Mouse (Mus musculus): ENCODE data around the gene Slc4a5. TPM values are rescaled to one million over a fixed set of nuclear protein-coding genes. Genes with fewer than 3 reads are reported as not detected.
A peak's percentile ranks its signal among the peaks of the same experiment; 100 is the strongest.

Gene Slc4a5
- polyA plus RNA-seq, 1 experiment from 2014 or later, result 5.3 TPM

GRCm38 (mm10) chr6:83280256-83280955 lies 60.8 kb downstream of the Slc4a5 start:
- Histone ChIP-seq H3K27ac (no peak overlapping the region), H3K36me3 (no peaks in the 10 kb centered on the region), H3K4me3 (no peak overlapping the region), H3K27me3 (ENCODE audit: insufficient read depth, poor library complexity, severe bottlenecking) (peaks cover 3% of the 10 kb centered on the region; the same call in 1 of the 2 replicates), H3K4me1 (replicated peaks) (no peaks in the 10 kb centered on the region), H3K9me3 (no peaks in the 10 kb centered on the region)
- WGBS, result 72% methylated on average over 8 of the region's 8 CpGs
- DNase-seq (ENCODE audit: low spot score), result no peak

DNA sequence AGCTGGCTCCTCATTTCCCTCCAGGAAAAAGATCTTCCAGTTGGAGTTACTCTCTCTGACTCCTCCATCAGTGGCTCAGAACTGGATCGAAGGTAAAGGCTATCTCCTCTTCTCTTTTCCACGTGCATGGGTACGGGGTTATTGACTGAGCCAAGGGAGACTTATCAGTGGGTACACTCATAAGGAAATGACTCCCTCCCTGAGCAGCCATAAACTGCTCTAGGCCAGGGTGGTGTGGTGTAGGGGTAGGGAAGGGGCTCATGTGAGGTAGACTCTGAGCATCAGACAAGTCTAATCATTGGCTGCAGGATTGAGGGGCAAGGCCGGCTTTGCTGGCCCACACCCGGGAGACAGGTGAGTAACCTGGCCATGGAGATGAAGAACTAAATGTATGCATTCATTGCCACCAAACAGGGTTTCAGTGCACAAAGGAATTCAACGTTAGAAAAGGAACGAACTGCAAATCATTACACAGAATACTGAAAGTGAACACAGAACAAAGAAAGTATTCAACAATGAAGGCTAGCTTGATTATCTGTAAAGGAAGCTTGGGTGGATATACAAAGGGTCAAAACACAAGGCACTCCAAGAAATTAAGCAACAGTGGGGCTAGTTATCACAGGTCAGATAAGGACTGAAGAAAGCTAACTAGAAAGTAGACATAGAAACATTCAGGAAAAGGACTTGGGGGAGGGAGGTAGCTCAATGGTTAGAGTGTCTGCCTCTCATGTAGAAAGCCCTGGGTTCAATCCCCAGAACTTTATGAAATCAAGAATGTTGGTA lies 81.0 kb downstream of the Slc4a5 start:
- no peaks in the 10 kb centered on the region for H3K27me3 ChIP-seq (ENCODE audit: insufficient read depth, poor library complexity, severe bottlenecking)
- peaks cover 23% of the 10 kb centered on the region for H3K36me3 ChIP-seq
- H3K4me3 ChIP-seq, result no peak overlapping the region
- H3K27ac ChIP-seq, result no peak overlapping the region
- no peak for DNase-seq (ENCODE audit: low spot score)
- peaks cover 9% of the 10 kb centered on the region for H3K4me1 ChIP-seq (replicated peaks)
- no peaks in the 10 kb centered on the region for H3K9me3 ChIP-seq
- WGBS, result 86% methylated on average over 7 of the region's 7 CpGs

- Histone ChIP-seq H3K27ac (no peak overlapping the region), H3K27me3 (ENCODE audit: insufficient read depth, poor library complexity, severe bottlenecking) (no peaks in the 10 kb centered on the region), H3K4me3 (no peak overlapping the region), H3K4me1 (replicated peaks) (peaks cover 8% of the 10 kb centered on the region), H3K36me3 (peaks cover 30% of the 10 kb centered on the region), H3K9me3 (no peaks in the 10 kb centered on the region)
- WGBS, result 79% methylated on average over 2 of the region's 2 CpGs
- DNase-seq (ENCODE audit: low spot score), result no peak
These were observed 81.7 kb downstream of the Slc4a5 start for GRCm38 (mm10) chr6:83301294-83301693.

DNA sequence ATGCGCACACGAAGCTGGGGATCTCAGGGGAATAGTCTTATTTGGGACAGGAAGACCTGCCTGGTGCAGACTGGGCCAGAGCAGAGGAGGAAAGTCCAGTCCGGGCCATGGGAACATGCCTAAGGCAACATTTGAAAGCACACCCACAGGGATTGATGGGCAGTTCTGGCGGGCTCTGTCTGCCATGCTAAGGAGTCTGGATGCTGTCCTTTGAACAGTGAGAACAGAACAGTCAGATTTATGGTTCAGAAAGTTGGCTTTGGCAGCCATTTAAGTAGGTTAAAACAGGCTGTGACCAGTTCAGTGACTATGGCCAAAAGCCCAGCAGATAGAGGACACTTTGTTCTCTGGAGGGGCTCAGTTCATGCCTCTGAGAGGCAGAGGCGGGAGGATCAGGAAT lies 82.6 kb downstream of the Slc4a5 start:
- H3K9me3 ChIP-seq, result no peaks in the 10 kb centered on the region
- H3K36me3 ChIP-seq, result peaks cover 39% of the 10 kb centered on the region
- no peaks in the 10 kb centered on the region for H3K27me3 ChIP-seq (ENCODE audit: insufficient read depth, poor library complexity, severe bottlenecking)
- no peak overlapping the region for H3K27ac ChIP-seq
- H3K4me1 ChIP-seq (replicated peaks), result no peaks in the 10 kb centered on the region
- H3K4me3 ChIP-seq, result no peak overlapping the region
- DNase-seq (ENCODE audit: low spot score), result no peak
- 84% methylated on average over 5 of the region's 5 CpGs for WGBS

GRCm38 (mm10) chr6:83309017-83309416 lies 89.4 kb downstream of the Slc4a5 start:
- H3K4me3 ChIP-seq, result no peak overlapping the region
- no peak overlapping the region for H3K27ac ChIP-seq
- DNase-seq (ENCODE audit: low spot score), result no peak
- H3K4me1 ChIP-seq (replicated peaks), result no peaks in the 10 kb centered on the region
- peaks cover 98% of the 10 kb centered on the region for H3K36me3 ChIP-seq
- 94% methylated on average over 7 of the region's 7 CpGs for WGBS
- no peaks in the 10 kb centered on the region for H3K9me3 ChIP-seq
- H3K27me3 ChIP-seq (ENCODE audit: insufficient read depth, poor library complexity, severe bottlenecking), result no peaks in the 10 kb centered on the region

DNA sequence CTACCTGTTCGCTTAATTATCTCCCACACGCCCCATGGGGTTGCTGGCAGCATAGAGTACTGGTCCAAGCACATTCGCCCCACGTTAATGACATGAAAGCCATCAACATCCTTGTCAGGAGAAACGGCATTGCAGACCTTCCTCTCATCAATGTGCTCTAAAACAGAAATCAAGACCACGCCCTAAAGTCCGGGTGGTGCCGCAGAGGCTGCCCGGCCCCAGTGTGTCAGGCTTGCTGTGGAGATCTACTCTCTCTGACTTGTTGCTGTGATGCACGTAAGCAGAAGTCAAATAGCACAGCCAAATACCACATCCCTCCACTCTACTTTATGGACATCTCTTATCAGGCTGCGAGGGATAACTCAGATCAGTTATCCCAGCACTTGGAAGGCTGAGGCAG lies 91.6 kb downstream of the Slc4a5 start:
- Histone ChIP-seq H3K4me1 (replicated peaks) (peaks cover 9% of the 10 kb centered on the region), H3K4me3 (no peak overlapping the region), H3K27ac (no peak overlapping the region), H3K9me3 (no peaks in the 10 kb centered on the region), H3K36me3 (peaks cover 79% of the 10 kb centered on the region), H3K27me3 (ENCODE audit: insufficient read depth, poor library complexity, severe bottlenecking) (no peaks in the 10 kb centered on the region)
- no peak for DNase-seq (ENCODE audit: low spot score)
- WGBS, result 94% methylated on average over 11 of the region's 11 CpGs

DNA sequence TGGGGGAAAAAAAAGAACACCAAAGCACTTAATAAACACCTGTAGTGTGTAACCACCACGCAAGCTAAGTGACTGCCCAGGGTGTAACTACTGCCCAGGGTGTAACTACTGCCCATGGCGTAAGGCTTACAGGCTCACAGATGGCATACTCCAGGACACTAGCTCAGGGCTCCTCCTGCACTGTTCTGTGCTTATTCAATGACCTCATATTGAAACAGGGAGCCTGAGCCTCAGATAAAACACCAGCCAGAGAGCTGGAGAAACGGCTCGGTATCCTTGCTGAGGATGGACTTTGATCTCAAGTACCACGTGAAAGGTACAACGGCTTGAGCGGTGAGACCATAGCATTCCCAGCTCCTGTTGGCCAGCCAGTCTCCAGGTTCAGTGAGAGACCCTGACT lies 92.4 kb downstream of the Slc4a5 start:
- H3K4me3 ChIP-seq, result no peak overlapping the region
- H3K9me3 ChIP-seq, result no peaks in the 10 kb centered on the region
- H3K27me3 ChIP-seq (ENCODE audit: insufficient read depth, poor library complexity, severe bottlenecking), result no peaks in the 10 kb centered on the region
- 96% methylated on average over 7 of the region's 7 CpGs for WGBS
- peaks cover 70% of the 10 kb centered on the region for H3K36me3 ChIP-seq
- peaks cover 16% of the 10 kb centered on the region for H3K4me1 ChIP-seq (replicated peaks)
- H3K27ac ChIP-seq, result no peak overlapping the region
- no peak for DNase-seq (ENCODE audit: low spot score)

- no peaks in the 10 kb centered on the region for H3K9me3 ChIP-seq
- no peak overlapping the region for H3K4me3 ChIP-seq
- H3K4me1 ChIP-seq (replicated peaks), result peaks cover 16% of the 10 kb centered on the region
- H3K27me3 ChIP-seq (ENCODE audit: insufficient read depth, poor library complexity, severe bottlenecking), result no peaks in the 10 kb centered on the region
- peaks cover 65% of the 10 kb centered on the region for H3K36me3 ChIP-seq
- H3K27ac ChIP-seq, result no peak overlapping the region
- DNase-seq (ENCODE audit: low spot score), result no peak
- 92% methylated on average over 8 of the region's 8 CpGs for WGBS
These were observed 92.9 kb downstream of the Slc4a5 start for GRCm38 (mm10) chr6:83312514-83312913.

DNA sequence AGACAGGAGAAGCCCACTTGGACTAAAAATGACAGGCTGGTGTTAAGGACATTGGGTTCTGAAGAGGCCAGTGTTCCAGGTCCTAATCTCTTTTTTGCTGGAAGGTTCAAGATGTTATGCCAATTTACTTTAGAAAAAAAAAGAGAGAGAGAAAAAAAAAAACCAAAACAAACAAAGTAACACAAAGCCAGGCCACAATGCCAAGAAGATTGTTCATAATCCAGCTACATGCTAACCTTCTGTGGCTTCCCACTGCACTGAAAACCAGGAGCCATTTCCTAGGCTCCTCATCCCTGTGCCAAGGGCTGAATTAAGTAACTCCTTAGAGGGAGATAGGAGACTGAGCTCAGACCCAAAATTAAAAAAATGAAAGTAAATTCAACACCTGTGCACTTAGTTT lies 95.7 kb downstream of the Slc4a5 start:
- Histone ChIP-seq H3K27ac (no peak overlapping the region), H3K36me3 (peaks cover 38% of the 10 kb centered on the region), H3K4me3 (no peak overlapping the region), H3K27me3 (ENCODE audit: insufficient read depth, poor library complexity, severe bottlenecking) (no peaks in the 10 kb centered on the region), H3K9me3 (no peaks in the 10 kb centered on the region), H3K4me1 (replicated peaks) (peaks cover 16% of the 10 kb centered on the region)
- DNase-seq (ENCODE audit: low spot score), result no peak

DNA sequence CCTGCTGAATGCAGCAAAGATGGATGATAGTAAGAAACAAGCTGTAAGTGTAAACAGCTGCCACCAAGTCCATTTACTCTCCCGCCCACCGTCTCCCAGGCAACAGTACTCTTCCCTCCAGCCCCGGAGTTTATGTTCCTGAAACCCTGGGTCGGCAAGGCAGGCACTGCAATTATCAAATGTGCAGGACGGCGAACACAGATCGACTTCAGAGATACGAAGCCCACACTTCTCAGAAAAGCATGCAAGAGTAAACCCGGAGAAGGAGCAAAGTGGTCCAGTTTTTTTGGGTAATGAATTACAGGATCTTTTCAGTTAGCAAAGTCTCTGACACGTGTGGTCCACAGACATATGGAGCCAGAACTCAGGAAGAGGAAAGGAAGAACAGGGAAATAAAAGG lies 96.4 kb downstream of the Slc4a5 start:
- Histone ChIP-seq H3K27me3 (ENCODE audit: insufficient read depth, poor library complexity, severe bottlenecking) (no peaks in the 10 kb centered on the region), H3K4me1 (replicated peaks) (peaks cover 16% of the 10 kb centered on the region), H3K36me3 (peaks cover 30% of the 10 kb centered on the region), H3K4me3 (peak overlapping the region; percentile 90), H3K9me3 (no peaks in the 10 kb centered on the region), H3K27ac (no peak overlapping the region)
- peak; percentile 54 for DNase-seq (ENCODE audit: low spot score)
- 12% methylated on average over 10 of the region's 10 CpGs for WGBS

DNA sequence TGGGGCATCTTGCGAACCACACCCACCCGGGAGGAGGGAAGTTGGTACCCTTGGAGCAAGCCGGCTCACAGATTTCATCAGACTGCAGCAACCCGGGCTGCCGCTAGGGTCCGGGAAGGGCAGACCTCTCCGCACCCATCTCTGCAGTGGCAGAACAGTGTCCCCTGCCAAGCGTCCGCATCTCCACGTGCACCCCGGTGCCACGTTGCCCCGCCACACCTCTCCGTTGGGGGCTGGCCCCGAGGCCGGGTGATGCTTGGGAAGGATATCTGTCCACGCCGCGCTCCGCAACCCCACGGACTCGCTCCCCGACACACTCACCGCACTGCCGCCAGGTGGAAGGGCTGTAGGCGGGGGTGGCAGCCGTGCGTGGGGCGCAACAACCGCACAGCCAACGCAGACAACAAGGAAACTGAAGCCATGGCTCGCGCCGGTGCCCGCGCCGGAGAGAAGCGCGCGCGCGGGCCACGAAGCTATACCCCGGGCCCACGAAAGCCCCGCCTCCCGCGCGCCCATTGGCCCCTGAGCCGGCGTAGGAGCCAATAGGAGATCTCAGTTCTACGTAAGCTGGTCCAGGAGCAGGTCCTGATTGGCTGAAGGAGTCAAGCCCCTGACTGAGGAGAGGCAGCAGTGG lies 97.6 kb downstream of the Slc4a5 start:
- Histone ChIP-seq H3K9me3 (no peaks in the 10 kb centered on the region), H3K4me1 (replicated peaks) (peaks cover 16% of the 10 kb centered on the region), H3K27ac (peak overlapping the region; percentile 95), H3K27me3 (ENCODE audit: insufficient read depth, poor library complexity, severe bottlenecking) (no peaks in the 10 kb centered on the region), H3K36me3 (peaks cover 18% of the 10 kb centered on the region), H3K4me3 (peak overlapping the region; percentile 90)
- peak; percentile 90 for DNase-seq (ENCODE audit: low spot score)
- WGBS, result under 1% methylated on average over 52 of the region's 52 CpGs

- H3K4me3 ChIP-seq, result no peak overlapping the region
- no peak overlapping the region for H3K27ac ChIP-seq
- 76% methylated on average over 1 of the region's 1 CpGs for WGBS
- no peaks in the 10 kb centered on the region for H3K36me3 ChIP-seq
- peaks cover 14% of the 10 kb centered on the region for H3K4me1 ChIP-seq (replicated peaks)
- H3K27me3 ChIP-seq (ENCODE audit: insufficient read depth, poor library complexity, severe bottlenecking), result no peaks in the 10 kb centered on the region
- no peak for DNase-seq (ENCODE audit: low spot score)
- no peaks in the 10 kb centered on the region for H3K9me3 ChIP-seq
These were observed 102.3 kb downstream of the Slc4a5 start for GRCm38 (mm10) chr6:83321927-83322326.

DNA sequence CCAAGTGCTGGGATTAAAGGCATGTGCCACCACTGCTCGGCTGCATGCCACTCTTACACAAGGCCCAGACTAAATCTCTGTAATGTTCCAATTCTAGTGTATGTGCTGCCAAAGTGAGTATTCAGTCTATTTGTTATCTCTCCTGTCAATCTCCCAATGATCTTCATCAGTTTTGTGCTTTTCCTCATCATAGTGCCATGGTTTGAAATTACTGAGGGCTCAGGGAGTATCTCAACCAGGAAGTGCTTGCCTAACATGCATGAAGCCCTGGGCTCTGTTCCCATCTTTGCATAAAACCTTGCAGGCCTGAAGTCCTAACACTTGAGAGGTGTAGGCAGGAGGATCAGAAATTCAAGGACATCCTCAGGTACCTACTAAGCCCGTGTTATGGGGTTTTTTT lies 103.2 kb downstream of the Slc4a5 start:
- H3K27ac ChIP-seq, result no peak overlapping the region
- 74% methylated on average over 2 of the region's 2 CpGs for WGBS

More for the DNA sequence above, 103.2 kb downstream of the Slc4a5 start:
- no peaks in the 10 kb centered on the region for H3K27me3 ChIP-seq (ENCODE audit: insufficient read depth, poor library complexity, severe bottlenecking)
- no peaks in the 10 kb centered on the region for H3K36me3 ChIP-seq
- H3K4me3 ChIP-seq, result no peak overlapping the region
- no peaks in the 10 kb centered on the region for H3K9me3 ChIP-seq
- no peak for DNase-seq (ENCODE audit: low spot score)
- H3K4me1 ChIP-seq (replicated peaks), result peaks cover 19% of the 10 kb centered on the region
